Mouse (Mus musculus): ENCODE measurements around the gene Gm4969.

GRCm38 (mm10) chr7:19052345-19053135 is 65.6 kb downstream of the Gm4969 start:
- TF ChIP-seq CTCF (IDR thresholded peaks at IDR 0.05; ENCODE audit: extremely low read depth, insufficient read depth, low read length) (no peak), POLR2A (IDR thresholded peaks at IDR 0.05; ENCODE audit: extremely low read depth, insufficient read depth, low read length) (peak; percentile 23; the same call in 1 of the 2 replicates)

Data from cortical plate, adult 2 months (tissue).